Mouse (Mus musculus) liver, adult 2 months (tissue): ENCODE results near the gene Olfm2.

Source experiments
- CTCF ChIP-seq: fragments of 200-500 bp; IDR thresholded peaks from 2 replicates; pipeline ENCODE4 v1.5.1; 2011; ENCODE audit warnings: low read depth, low read length, control low read depth
- POLR2A ChIP-seq: fragments of 200-500 bp; IDR thresholded peaks from 2 replicates; pipeline ENCODE4 v1.6.1; 2011; ENCODE audit warnings: low read length, control low read depth; ENCODE audit not compliant: insufficient read depth; ENCODE audit errors: extremely low read depth

DNA sequence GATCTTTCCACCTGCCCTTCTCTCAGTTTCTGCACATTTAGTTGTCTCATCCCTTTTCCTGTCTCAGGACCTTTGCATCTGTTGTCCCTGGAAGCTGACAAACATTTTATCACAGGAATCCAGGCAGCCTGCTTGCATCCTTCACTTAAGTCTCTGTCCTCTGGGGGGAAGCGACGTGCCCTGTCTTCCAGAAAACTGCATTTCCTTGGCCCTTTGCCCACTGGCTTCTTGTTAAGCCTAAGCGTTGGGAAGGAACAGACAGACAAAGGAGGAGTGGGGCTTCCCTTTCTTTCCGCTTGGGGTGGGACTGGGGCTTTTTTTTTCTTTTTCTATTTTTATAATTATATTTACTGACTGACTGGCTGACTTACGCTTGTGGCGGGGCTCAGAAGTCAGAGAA is 16.7 kb downstream of the Olfm2 start:
- TF ChIP-seq CTCF (no peak), POLR2A (no peak)
